Mouse (Mus musculus) limb, embryonic 10.5 days (tissue): ENCODE measurements around the gene Nr3c2. TPM values are rescaled to one million over a fixed set of nuclear protein-coding genes. Genes with fewer than 3 reads are reported as not detected.

Experiments used
- DNase-seq: peaks from one replicate; pipeline ENCODE4 v3.0.0-alpha.2; 2017; ENCODE audit warnings: low spot score
- H3K27ac ChIP-seq: fragments of 300-500 bp; sonication (generic); 2 replicates; pipeline ENCODE4 v1.5.1; 2016; ENCODE audit warnings: mild to moderate bottlenecking
- H3K27me3 ChIP-seq: fragments of 300-500 bp; sonication (generic); 2 replicates; pipeline ENCODE4 v1.6.1; 2016; ENCODE audit warnings: low read depth, mild to moderate bottlenecking; ENCODE audit not compliant: poor library complexity, severe bottlenecking
- H3K36me3 ChIP-seq: fragments of 300-500 bp; sonication (generic); 2 replicates; pipeline ENCODE4 v1.6.1; 2016; ENCODE audit warnings: mild to moderate bottlenecking, moderate library complexity
- H3K4me1 ChIP-seq: fragments of 300-500 bp; sonication (generic); 2 replicates; pipeline ENCODE4 v1.6.1; 2016
- H3K4me3 ChIP-seq: fragments of 300-500 bp; sonication (generic); 2 replicates; pipeline ENCODE4 v1.5.1; 2016; ENCODE audit warnings: mild to moderate bottlenecking, moderate library complexity
- H3K9me3 ChIP-seq: fragments of 300-500 bp; sonication (generic); replicated peaks from 2 replicates; pipeline ENCODE4 v1.6.1; 2016; ENCODE audit warnings: mild to moderate bottlenecking
- WGBS: fragments of 180-500 bp; shearing (Covaris S2); methylation state at CpG from one replicate; pipeline ENCODE4 v1.1.7; 2016; 5-methylcytosine and 5-hydroxymethylcytosine counted together
- polyA plus RNA-seq: library from polyadenylated mRNA; unstranded; fragments of >200 nt; fragmentation: Nextera tagmentation; extraction: Ambion mirVana; gene quantifications from 2 replicates; pipeline ENCODE4 v1.2.1, GENCODE M21; 2016

Nr3c2 gene
- polyA plus RNA-seq, 1 experiment from 2014 or later = 0.41 TPM

DNA sequence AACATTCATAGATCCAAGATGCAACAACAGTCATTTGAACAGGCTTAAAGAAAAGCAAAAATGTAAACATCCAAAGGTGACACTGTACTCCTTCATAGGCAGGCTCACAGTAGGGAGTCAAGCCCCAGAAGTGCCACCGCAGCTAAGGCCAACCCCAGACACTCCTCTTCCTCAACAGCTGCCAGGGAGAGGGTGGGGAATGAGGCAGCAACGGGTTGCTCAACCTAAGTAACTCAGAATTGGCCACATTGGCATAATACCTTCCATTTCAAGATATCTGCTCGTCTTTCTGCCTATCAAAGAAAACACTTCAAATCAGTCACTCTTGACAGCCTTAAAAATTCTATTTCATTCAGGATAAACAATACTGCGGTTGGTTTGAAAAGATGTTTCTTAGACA, 392.9 kb downstream of the Nr3c2 start:
- DNase-seq = no peak
- Histone ChIP-seq H3K27me3 (no peaks in the 10 kb centered on the region), H3K9me3 (no peaks in the 10 kb centered on the region), H3K4me1 (0 out of 2 replicates have a peak, but pooled peaks cover 3% of the 10 kb centered on the region), H3K4me3 (no peak overlapping the region), H3K27ac (no peak overlapping the region), H3K36me3 (peaks cover 14% of the 10 kb centered on the region)
- WGBS = 81% methylated on average over 4 of the region's 4 CpGs

GRCm38 (mm10) chr8:77292649-77293048, 393.4 kb downstream of the Nr3c2 start:
- 82% methylated on average over 11 of the region's 11 CpGs for WGBS
- H3K36me3 ChIP-seq = peaks cover 19% of the 10 kb centered on the region
- DNase-seq = no peak
- no peaks in the 10 kb centered on the region for H3K27me3 ChIP-seq
- H3K9me3 ChIP-seq = no peaks in the 10 kb centered on the region
- no peak overlapping the region for H3K4me3 ChIP-seq
- H3K27ac ChIP-seq = no peak overlapping the region
- 0 out of 2 replicates have a peak, but pooled peaks cover 3% of the 10 kb centered on the region for H3K4me1 ChIP-seq

GRCm38 (mm10) chr8:77294599-77294998, 395.4 kb downstream of the Nr3c2 start:
- Histone ChIP-seq H3K27ac (no peak overlapping the region), H3K27me3 (no peaks in the 10 kb centered on the region), H3K36me3 (peaks cover 25% of the 10 kb centered on the region), H3K9me3 (no peaks in the 10 kb centered on the region), H3K4me3 (no peak overlapping the region), H3K4me1 (no peaks in the 10 kb centered on the region)
- WGBS = 92% methylated on average over 11 of the region's 11 CpGs
- no peak for DNase-seq
